Mouse (Mus musculus) heart, postnatal 0 days (tissue): ENCODE data around the gene Ipmk.

Source experiments
- CTCF ChIP-seq: IDR thresholded peaks from 2 replicates; pipeline ENCODE4 v1.5.1; 2016; ENCODE audit warnings: antibody characterized with exemption, control low read depth, low read depth
- EP300 ChIP-seq: IDR thresholded peaks from 2 replicates; pipeline ENCODE4 v1.6.1; 2016; ENCODE audit warnings: antibody characterized with exemption, low read depth

DNA sequence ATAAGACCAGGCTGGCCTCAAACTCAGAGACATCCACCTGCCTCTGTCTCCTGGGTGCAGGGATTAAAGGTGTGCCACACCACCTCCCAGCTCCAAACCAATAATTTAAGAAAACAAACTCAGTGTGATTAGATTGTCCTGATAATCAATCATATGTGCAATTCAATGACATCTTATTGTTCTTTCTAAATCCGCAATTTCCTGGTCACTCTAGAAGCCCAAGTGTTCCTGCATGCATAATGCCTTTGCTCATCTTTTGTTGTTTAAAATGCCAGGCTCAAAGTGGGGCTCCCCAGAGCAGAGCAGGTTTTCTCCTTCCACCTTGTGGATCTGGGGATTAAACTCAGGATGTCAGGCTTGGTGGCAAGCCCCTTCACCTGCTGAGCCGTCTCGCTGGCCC, 37.3 kb upstream of the Ipmk start:
- no peak for TF ChIP-seq CTCF
- TF ChIP-seq EP300: no peak
